Mouse (Mus musculus) thymus, postnatal 36 days (tissue): ENCODE results near the gene Scn4b.

Experiments
- DNase-seq, 2 experiments: peaks; one replicate each; pipeline ENCODE4 v3.0.0; 2022; ENCODE audit warnings: mixed read lengths in 2 of 2

Scn4b gene

GRCm38 (mm10) chr9:45130119-45130518 lies 8.1 kb upstream of the Scn4b start:
- peak in 1 of 2 experiments; percentile 55 for DNase-seq

GRCm38 (mm10) chr9:45133484-45134310 lies 4.5 kb upstream of the Scn4b start:
- DNase-seq = peak; percentile 80 to 83

DNA sequence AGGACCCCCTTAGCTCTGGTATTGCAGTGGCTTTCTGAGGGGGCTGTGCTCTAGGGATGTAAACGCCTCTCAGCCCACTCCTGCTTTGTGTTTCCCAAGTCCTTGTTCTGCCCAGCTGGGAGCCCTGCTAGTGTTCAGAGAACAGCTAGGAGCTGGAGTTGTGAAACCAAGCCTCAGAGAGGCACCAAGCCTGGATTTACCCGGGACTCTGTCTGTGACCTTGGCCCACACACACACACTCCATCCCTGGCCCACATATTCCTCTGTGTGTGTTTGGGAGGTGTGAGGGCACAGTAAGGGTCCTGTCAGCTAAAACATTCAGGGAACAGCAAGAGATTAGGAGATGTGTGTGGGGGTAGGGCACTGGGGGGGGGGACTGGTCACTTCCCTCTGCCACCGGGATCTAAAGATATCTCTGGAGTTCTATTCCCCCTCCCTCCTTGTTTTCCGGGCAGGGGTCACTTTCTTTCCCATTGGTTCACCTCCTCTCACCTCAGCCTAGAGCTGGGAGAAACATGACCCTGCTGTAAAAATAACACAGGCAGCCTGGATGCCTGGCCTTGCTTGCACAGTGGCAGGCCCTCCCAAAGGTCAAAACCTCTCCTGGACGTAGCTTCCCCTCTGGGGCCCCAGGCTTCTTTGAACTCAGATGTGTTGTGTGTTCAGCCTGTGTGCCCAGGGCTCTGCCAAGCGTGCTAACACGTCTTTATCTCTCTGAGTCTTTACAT lies 1.6 kb upstream of the Scn4b start:
- no peak for DNase-seq

- DNase-seq = peak in 1 of 2 experiments; percentile 34
Measured at GRCm38 (mm10) chr9:45139082-45139481, 887 bp downstream of the Scn4b start.

DNA sequence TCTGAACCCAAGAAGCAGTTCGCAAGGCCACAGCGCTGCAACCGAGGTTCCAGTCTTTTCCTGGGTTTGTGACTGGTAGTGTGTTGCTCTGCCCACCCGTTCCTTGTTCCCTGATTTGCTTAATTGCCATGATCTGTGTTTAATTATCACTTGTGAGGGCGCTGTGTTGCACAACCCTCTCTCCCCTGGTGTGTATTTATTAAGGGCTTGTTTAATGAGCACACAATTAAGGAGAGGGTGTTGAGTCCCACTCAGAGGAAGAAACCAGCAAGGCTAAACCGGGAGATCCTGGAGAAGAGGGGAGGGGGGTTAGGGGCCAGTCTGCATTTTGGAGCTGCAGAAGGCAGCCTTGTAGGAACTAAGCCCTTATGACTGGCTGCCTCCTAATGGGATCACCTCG lies 2.8 kb downstream of the Scn4b start:
- peak in 1 of 2 experiments; percentile 3 for DNase-seq

DNA sequence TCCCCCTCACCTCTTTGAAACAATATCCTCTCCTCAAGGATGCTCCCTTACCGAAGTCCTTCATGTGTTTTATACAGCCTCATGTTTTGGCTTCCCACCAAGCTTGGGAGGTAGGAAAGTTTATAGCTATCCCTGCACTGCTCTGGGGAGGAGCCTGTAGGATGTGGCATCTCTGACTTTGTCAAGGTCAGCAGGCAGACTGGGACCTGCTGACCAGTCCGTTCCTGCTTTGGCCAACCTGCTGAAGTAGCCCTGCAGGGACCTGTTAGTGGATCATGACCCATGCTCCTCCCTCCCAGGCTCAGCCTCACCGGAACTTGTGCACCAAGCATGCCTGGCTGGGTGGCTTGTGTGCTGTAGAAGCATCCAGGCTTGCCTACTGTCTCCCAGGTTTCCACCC lies 4.5 kb downstream of the Scn4b start:
- DNase-seq = peak in 1 of 2 experiments; percentile 13

DNA sequence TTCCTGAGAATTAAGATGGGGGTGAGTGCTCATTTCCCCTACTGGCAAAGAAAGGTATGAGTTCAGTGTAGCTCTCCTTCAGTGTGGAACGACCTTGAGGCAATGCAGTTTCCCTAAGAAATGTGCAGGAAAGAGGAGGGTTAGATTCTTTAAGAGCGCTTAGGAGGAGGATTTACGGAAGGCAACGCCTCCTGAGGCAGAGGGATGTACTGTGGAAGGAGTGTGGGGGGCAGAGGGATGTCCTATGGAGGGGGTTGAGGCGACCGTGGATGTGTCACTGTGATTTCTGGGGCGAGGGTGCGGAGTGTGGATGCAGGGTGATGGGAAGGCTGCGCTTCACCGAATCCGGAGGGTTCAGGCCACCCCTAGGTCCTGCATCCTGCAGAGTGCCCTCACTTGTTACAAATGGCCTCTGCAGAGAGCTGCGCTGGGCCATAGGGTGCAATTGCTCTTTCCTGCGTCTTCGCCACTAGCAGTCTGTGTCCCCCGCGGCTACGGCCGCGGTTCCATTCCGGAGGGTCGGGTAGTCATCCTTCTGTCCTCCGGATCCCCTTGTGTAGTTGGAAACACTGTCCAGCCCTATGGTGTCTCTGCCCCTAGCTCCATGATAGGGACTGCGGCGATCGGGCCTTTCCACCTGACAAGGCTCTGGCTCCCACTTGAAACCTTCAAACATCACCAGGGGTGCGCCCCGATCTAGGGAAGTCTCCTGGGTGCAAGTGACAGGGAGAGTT lies 7.5 kb downstream of the Scn4b start:
- DNase-seq = no peak

- peak; percentile 83 to 86 for DNase-seq
Measured at GRCm38 (mm10) chr9:45146267-45146597, 8.0 kb downstream of the Scn4b start.

DNA sequence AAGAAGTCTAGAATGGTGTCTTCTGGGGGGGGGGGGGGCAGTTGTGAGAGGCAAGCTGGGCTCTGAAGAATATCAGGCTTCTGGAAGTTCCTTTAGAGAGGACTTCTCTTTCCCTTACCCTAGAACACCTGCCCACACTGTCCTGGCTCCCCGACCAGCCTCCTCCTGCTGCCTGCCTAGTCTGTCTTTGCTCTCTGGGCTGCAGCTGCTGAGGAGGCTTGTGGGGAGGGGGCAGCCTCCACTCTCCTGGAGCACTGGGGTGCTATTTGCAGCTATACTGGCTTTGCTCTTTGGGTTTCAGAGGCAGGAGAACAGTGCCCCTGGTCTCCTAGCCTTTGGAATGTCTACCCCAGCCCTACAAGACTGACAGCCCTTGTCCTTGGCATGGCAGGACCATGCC lies 12.7 kb downstream of the Scn4b start:
- DNase-seq = peak in 1 of 2 experiments; percentile 58

GRCm38 (mm10) chr9:45153361-45153760 lies 15.2 kb downstream of the Scn4b start:
- DNase-seq = peak; percentile 62 to 80

DNA sequence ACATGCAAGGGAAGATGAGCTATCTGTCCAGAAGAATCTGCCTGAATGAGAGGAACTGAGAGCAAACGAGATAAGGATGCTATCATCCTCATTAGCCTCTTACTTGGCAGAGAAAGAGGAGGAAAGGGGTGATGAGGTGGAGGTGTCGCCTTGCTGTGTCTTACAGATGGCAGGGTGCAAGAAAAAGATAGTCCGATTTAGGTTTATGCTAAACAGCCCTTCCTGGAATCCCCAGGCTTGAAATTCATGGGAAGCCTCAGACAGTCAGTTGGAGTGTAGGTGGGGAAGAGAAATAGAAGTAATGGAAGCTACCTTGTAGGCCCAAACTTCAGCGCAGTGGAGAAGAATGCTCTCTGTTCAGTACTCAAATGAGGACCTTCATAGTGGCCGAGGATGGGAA lies 29.7 kb downstream of the Scn4b start:
- DNase-seq = no peak

- DNase-seq = no peak
Measured at GRCm38 (mm10) chr9:45170150-45170549, 32.0 kb downstream of the Scn4b start.

- DNase-seq = no peak
Measured at GRCm38 (mm10) chr9:45171073-45171610, 32.9 kb downstream of the Scn4b start.

DNA sequence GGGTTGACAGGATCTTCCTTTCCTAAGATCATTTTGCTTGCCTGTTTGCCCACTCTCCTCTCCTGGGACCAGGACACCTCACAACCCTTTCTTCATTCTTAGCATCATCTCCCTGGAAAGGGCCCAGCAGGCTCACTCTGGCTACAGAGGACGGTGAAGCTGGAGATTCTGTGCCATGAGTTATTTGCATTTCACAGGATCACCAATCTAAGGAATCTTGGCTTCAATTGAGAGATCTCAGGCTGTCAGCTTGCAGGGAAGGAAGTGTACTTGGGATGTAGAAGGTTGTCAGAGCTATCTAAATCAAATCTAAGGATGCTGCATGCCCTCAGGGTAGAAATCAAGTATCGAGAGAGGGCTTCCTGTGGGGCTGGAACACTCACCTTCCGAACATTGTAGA lies 35.3 kb downstream of the Scn4b start:
- no peak for DNase-seq

- peak in 1 of 2 experiments; percentile 55 for DNase-seq
Measured at GRCm38 (mm10) chr9:45179282-45179681, 41.1 kb downstream of the Scn4b start.

DNA sequence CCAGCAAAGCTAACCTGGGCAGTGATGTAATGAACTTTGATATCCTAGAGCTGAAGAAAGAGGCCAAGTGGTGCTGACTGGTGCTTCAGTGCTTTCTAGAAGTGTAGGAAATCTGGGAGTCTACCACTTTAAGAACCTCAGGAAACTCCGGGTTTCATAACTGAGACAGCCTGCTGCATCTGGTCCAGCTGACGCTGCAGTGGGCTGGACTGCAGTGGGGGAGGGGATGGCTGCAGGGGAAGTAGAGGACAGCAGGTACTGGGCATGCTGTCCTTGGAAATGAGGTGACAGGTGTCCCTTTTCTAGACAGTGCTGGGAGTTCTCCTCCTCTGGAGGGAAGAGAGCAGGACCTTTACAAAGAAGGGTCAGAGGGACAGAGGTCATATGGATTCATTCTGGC lies 43.6 kb downstream of the Scn4b start, which contains the start of gene BC049352:
Gene BC049352 (plus strand): TSS at position 238 of the 400 bp plus-strand sequence.
- DNase-seq = no peak

DNA sequence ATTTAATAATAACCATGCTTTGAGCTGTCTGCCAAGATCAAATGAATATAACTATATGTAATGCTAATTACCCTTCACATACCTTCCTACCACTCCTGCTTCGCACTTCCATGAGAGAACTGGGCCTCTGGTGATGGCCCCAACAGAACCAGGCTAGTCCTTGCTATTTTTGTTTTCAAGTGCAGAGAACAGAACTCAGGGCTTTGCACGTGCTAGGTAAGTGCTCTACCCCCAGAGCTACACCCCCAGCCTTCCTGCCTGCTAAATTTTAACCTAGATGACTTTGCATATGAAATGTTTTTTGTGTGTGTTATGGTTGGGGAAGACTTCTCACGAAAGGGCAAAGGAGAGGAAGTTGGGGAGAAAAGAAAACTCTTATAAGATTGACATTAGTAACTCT lies 44.3 kb downstream of the Scn4b start:
- peak in 1 of 2 experiments; percentile 55 for DNase-seq

DNA sequence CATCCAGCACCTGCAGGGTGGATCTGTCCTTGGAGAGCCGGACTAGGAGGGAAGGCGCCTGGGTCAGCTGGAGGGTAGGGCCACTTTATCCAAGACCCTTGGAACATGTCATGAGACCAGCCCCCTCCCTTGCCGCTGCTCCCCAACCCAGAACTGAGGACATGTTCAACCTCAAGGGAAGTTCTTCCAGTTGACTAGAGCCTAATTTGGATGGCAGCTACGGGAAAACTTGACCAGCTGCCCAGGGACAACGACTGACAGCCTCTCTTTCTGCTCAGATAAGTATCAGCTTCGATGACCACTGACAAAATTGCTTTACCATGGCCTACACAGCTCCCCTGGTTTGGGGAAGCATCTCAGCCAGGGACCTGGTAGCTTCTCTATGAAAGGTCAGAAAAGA lies 45.1 kb downstream of the Scn4b start:
- no peak for DNase-seq

DNA sequence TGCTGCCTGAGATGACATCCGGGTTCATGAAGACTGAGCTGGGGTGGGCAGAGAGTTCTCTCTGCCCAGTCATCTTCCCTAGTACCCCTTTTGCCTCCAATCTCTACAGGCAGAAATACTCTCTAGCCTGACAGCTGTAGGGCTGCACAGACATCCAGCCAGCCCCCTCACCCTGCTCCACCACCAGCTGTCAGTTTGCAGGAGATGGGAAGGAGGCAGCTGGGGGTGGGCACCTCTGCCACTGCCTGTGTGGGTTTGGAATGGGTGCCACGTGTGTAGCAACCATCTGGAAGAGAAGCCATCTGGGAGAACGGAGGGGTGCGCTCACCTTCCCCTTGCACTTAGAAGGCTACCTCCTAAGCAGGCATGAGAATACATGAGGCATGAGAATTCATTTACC lies 47.1 kb downstream of the Scn4b start:
- peak; percentile 57 to 78 for DNase-seq

GRCm38 (mm10) chr9:45188570-45189563 lies 50.7 kb downstream of the Scn4b start:
- DNase-seq = peak; percentile 74 to 86

- no peak for DNase-seq
Measured at GRCm38 (mm10) chr9:45189661-45190174, 51.5 kb downstream of the Scn4b start.

GRCm38 (mm10) chr9:45195468-45195867 lies 57.3 kb downstream of the Scn4b start:
- no peak for DNase-seq
